Mouse (Mus musculus) kidney, embryonic 15.5 days (tissue): ENCODE measurements at regions not wholly inside any gene's neighbourhood (a gene's known extent, or its start where the extent isn't known, plus 50 kb on each side); places are given as distances from the start of the nearest gene placed in this dataset.

Experiments used
- ATAC-seq: fragments of 200-750 bp; cut with Nextera tagmentation; replicated peaks from 2 replicates; pipeline ENCODE4 v1.8.0; 2017; ENCODE audit warnings: moderate TSS enrichment; ENCODE audit not compliant: low FRiP score
- H3K27ac ChIP-seq: fragments of 300-500 bp; sonication (generic); 2 replicates; pipeline ENCODE4 v1.5.1; 2015; ENCODE audit warnings: mild to moderate bottlenecking, inconsistent platforms
- H3K27me3 ChIP-seq: fragments of 300-500 bp; sonication (generic); 2 replicates; pipeline ENCODE4 v1.6.1; 2015; ENCODE audit warnings: inconsistent platforms
- H3K36me3 ChIP-seq: fragments of 300-500 bp; sonication (generic); 2 replicates; pipeline ENCODE4 v1.6.1; 2015; ENCODE audit warnings: inconsistent platforms
- H3K4me1 ChIP-seq: fragments of 300-500 bp; sonication (generic); 2 replicates; pipeline ENCODE4 v1.6.1; 2015; ENCODE audit warnings: inconsistent platforms
- H3K4me2 ChIP-seq: fragments of 300-500 bp; sonication (generic); 2 replicates; pipeline ENCODE4 v1.6.1; 2015; ENCODE audit warnings: moderate library complexity, mild to moderate bottlenecking, inconsistent platforms
- H3K4me3 ChIP-seq: fragments of 300-500 bp; sonication (generic); replicated peaks from 2 replicates; pipeline ENCODE4 v1.5.1; 2015; ENCODE audit warnings: mild to moderate bottlenecking, inconsistent platforms
- H3K9ac ChIP-seq: fragments of 300-500 bp; sonication (generic); 2 replicates; pipeline ENCODE4 v1.6.1; 2015; ENCODE audit warnings: mild to moderate bottlenecking, inconsistent platforms
- H3K9me3 ChIP-seq: fragments of 300-500 bp; sonication (generic); replicated peaks from 2 replicates; pipeline ENCODE4 v1.6.1; 2016; ENCODE audit warnings: inconsistent platforms
- WGBS: fragments of 180-500 bp; shearing (Covaris S2); methylation state at CpG from one replicate; pipeline ENCODE4 v1.1.7; 2015; ENCODE audit warnings: mixed read lengths; 5-methylcytosine and 5-hydroxymethylcytosine counted together

GRCm38 (mm10) chr10:21241557-21242222 lies 54.1 kb upstream of the Hbs1l start:
- Histone ChIP-seq H3K9ac (no peak overlapping the region), H3K36me3 (no peaks in the 10 kb centered on the region), H3K4me1 (no peaks in the 10 kb centered on the region), H3K27me3 (no peaks in the 10 kb centered on the region), H3K27ac (no peak overlapping the region), H3K4me2 (no peak overlapping the region), H3K9me3 (no peaks in the 10 kb centered on the region), H3K4me3 (no peak overlapping the region)
- ATAC-seq = no peak
- WGBS = 93% methylated on average over 6 of the region's 6 CpGs

GRCm38 (mm10) chr10:21242471-21243231 lies 53.1 kb upstream of the Hbs1l start:
- Histone ChIP-seq H3K9me3 (no peaks in the 10 kb centered on the region), H3K9ac (no peak overlapping the region), H3K27me3 (no peaks in the 10 kb centered on the region), H3K36me3 (no peaks in the 10 kb centered on the region), H3K4me2 (no peak overlapping the region), H3K4me3 (no peak overlapping the region), H3K27ac (no peak overlapping the region), H3K4me1 (no peaks in the 10 kb centered on the region)
- ATAC-seq = no peak
- WGBS = 85% methylated on average over 16 of the region's 16 CpGs

- Histone ChIP-seq H3K4me3 (no peak overlapping the region), H3K4me2 (no peak overlapping the region), H3K27ac (no peak overlapping the region), H3K36me3 (no peaks in the 10 kb centered on the region), H3K9me3 (no peaks in the 10 kb centered on the region), H3K4me1 (no peaks in the 10 kb centered on the region), H3K9ac (no peak overlapping the region), H3K27me3 (no peaks in the 10 kb centered on the region)
- ATAC-seq = no peak
- 83% methylated on average over 4 of the region's 4 CpGs for WGBS
These were observed 50.8 kb upstream of the Hbs1l start for GRCm38 (mm10) chr10:21244849-21245453.

- H3K9me3 ChIP-seq = no peaks in the 10 kb centered on the region
- H3K36me3 ChIP-seq = no peaks in the 10 kb centered on the region
- no peak for ATAC-seq
- no peaks in the 10 kb centered on the region for H3K27me3 ChIP-seq
- H3K9ac ChIP-seq = no peak overlapping the region
- WGBS = 88% methylated on average over 5 of the region's 5 CpGs
- H3K4me1 ChIP-seq = no peaks in the 10 kb centered on the region
- no peak overlapping the region for H3K27ac ChIP-seq
- H3K4me3 ChIP-seq = no peak overlapping the region
- H3K4me2 ChIP-seq = no peak overlapping the region
These were observed 50.2 kb upstream of the Hbs1l start for GRCm38 (mm10) chr10:21245558-21245957.
